Mouse (Mus musculus) neural tube, embryonic 11.5 days (tissue): ENCODE results near the gene Rad51d. TPM values are rescaled to one million over a fixed set of nuclear protein-coding genes. Genes with fewer than 3 reads are reported as not detected.
A peak's percentile ranks its signal among the peaks of the same experiment; 100 is the strongest.
"Not testable (repeated sequence)": the region's sequence is repeated elsewhere in the genome, so short reads cannot be mapped to it uniquely, and the experiment has no call there.

ENCODE experiments used
- ATAC-seq: fragments of 200-750 bp; cut with Nextera tagmentation; 2 replicates; pipeline ENCODE4 v1.8.0; 2017; ENCODE audit warnings: moderate number of reproducible peaks, mild to moderate bottlenecking, moderate TSS enrichment, moderate library complexity; ENCODE audit not compliant: insufficient read depth, low FRiP score, low TSS enrichment
- DNase-seq: peaks from one replicate; pipeline ENCODE4 v3.0.0-alpha.2; 2015; ENCODE audit warnings: low spot score
- H3K27ac ChIP-seq: fragments of 300-500 bp; sonication (generic); 2 replicates; pipeline ENCODE4 v1.5.1; 2014; ENCODE audit warnings: low read depth, mild to moderate bottlenecking, low read length
- H3K27me3 ChIP-seq: fragments of 300-500 bp; sonication (generic); 2 replicates; pipeline ENCODE4 v1.6.1; 2014; ENCODE audit warnings: mild to moderate bottlenecking, low read length, mixed read lengths; ENCODE audit not compliant: control insufficient read depth, insufficient read depth
- H3K36me3 ChIP-seq: fragments of 300-500 bp; sonication (generic); 2 replicates; pipeline ENCODE4 v1.6.1; 2014; ENCODE audit warnings: mild to moderate bottlenecking, low read length, moderate library complexity, mixed read lengths; ENCODE audit not compliant: control insufficient read depth, insufficient read depth
- H3K4me1 ChIP-seq: fragments of 300-500 bp; sonication (generic); 2 replicates; pipeline ENCODE4 v1.6.1; 2014; ENCODE audit warnings: low read length, mixed read lengths; ENCODE audit not compliant: control insufficient read depth, insufficient read depth
- H3K4me2 ChIP-seq: fragments of 300-500 bp; sonication (generic); 2 replicates; pipeline ENCODE4 v1.6.1; 2014; ENCODE audit warnings: low read depth, mild to moderate bottlenecking, moderate library complexity
- H3K4me3 ChIP-seq: fragments of 300-500 bp; sonication (generic); 2 replicates; pipeline ENCODE4 v1.5.1; 2014; ENCODE audit warnings: low read depth, low read length
- H3K9ac ChIP-seq: fragments of 300-500 bp; sonication (generic); 2 replicates; pipeline ENCODE4 v1.6.1; 2014; ENCODE audit warnings: mild to moderate bottlenecking, low read length
- H3K9me3 ChIP-seq: fragments of 300-500 bp; sonication (generic); 2 replicates; pipeline ENCODE4 v1.6.1; 2016; ENCODE audit warnings: low read length; ENCODE audit not compliant: control insufficient read depth
- WGBS: fragments of 180-500 bp; shearing (Covaris S2); extraction: QIAGEN DNeasy Blood & Tissue Kit; methylation state at CpG from one replicate; pipeline ENCODE4 v1.1.7; 2014; 5-methylcytosine and 5-hydroxymethylcytosine counted together
- polyA plus RNA-seq: library from polyadenylated mRNA; unstranded; fragments of >200 nt; fragmentation: Nextera tagmentation; extraction: Ambion mirVana; gene quantifications from 2 replicates; pipeline ENCODE4 v1.2.1, GENCODE M21; 2014

The Rad51d gene
- polyA plus RNA-seq, 1 experiment from 2014 or later: 17.9 TPM

- H3K36me3 ChIP-seq, H3K9me3 ChIP-seq, H3K4me3 ChIP-seq, ATAC-seq, H3K9ac ChIP-seq, H3K4me1 ChIP-seq, H3K4me2 ChIP-seq, DNase-seq, H3K27ac ChIP-seq, H3K27me3 ChIP-seq: not testable (repeated sequence)
- WGBS: 82% methylated on average over 10 of the region's 10 CpGs
These were observed 58.0 kb downstream of the Rad51d start for GRCm38 (mm10) chr11:82832402-82832801.

- H3K4me3 ChIP-seq: no peak overlapping the region
- 0 out of 2 replicates have a peak, but pooled peaks cover 8% of the 10 kb centered on the region for H3K4me1 ChIP-seq
- 20% methylated on average over 10 of the region's 10 CpGs for WGBS
- H3K4me2 ChIP-seq: 0 out of 2 replicates have a peak overlapping the region, but pooled peaks have one; percentile 2
- H3K9ac ChIP-seq: no peak overlapping the region
- H3K27me3 ChIP-seq: no peaks in the 10 kb centered on the region
- DNase-seq (peak; percentile 37), ATAC-seq (no peak)
- H3K36me3 ChIP-seq: no peaks in the 10 kb centered on the region
- H3K9me3 ChIP-seq: no peaks in the 10 kb centered on the region
- H3K27ac ChIP-seq: no peak overlapping the region
These were observed 59.2 kb downstream of the Rad51d start for GRCm38 (mm10) chr11:82831008-82831893.

- Histone ChIP-seq H3K4me3 (no peak overlapping the region), H3K36me3 (no peaks in the 10 kb centered on the region), H3K4me2 (no peak overlapping the region), H3K9me3 (no peaks in the 10 kb centered on the region), H3K4me1 (0 out of 2 replicates have a peak, but pooled peaks cover 4% of the 10 kb centered on the region), H3K27me3 (no peaks in the 10 kb centered on the region), H3K9ac (no peak overlapping the region), H3K27ac (no peak overlapping the region)
- DNase-seq: no peak
- no peak for ATAC-seq
These were observed 63.6 kb downstream of the Rad51d start for GRCm38 (mm10) chr11:82826818-82827217.

Other genes with a start within 250 kb of the Rad51d start
- gene Cct6b, start 126.3 kb downstream of the Rad51d start, polyA plus RNA-seq: 0.29 and 0.39 TPM in 2 replicates
- 34.7 and 38.2 TPM in 2 replicates for gene Zfp830, start 126.3 kb downstream of the Rad51d start, polyA plus RNA-seq
- 50.4 and 52.9 TPM in 2 replicates for gene Lig3, start 109.5 kb downstream of the Rad51d start, polyA plus RNA-seq
- 10.2 and 11.9 TPM in 2 replicates for gene Rffl, start 19.4 kb downstream of the Rad51d start, polyA plus RNA-seq
- 0.13 and 0.39 TPM in 2 replicates for gene Fndc8, start 1.5 kb upstream of the Rad51d start, polyA plus RNA-seq
- gene Nle1, start 17.8 kb upstream of the Rad51d start, polyA plus RNA-seq: 28.8 and 29.9 TPM in 2 replicates
- 7.5 and 8.3 TPM in 2 replicates for gene Unc45b, start 19.9 kb upstream of the Rad51d start, polyA plus RNA-seq
- gene Slfn5, start 60.7 kb upstream of the Rad51d start, polyA plus RNA-seq: 0.74 and 0.86 TPM in 2 replicates
- gene Slfn9, start 101.2 kb upstream of the Rad51d start, polyA plus RNA-seq: 7.2 and 9.8 TPM in 2 replicates
- 0.14 and 0.19 TPM in 2 replicates for gene Slfn8, start 130.2 kb upstream of the Rad51d start, polyA plus RNA-seq
- 1.4 and 1.5 TPM in 2 replicates for gene Slfn2, start 174.5 kb upstream of the Rad51d start, polyA plus RNA-seq
- gene Slfn1, start 226.2 kb upstream of the Rad51d start, polyA plus RNA-seq: not detected in 2 replicates